Mouse (Mus musculus): Measurements from ENCODE around the gene Rbm20.

GRCm38 (mm10) chr19:53819299-53819698 is 142.2 kb downstream of the Rbm20 start:
- TF ChIP-seq POLR2A (IDR thresholded peaks at IDR 0.05; ENCODE audit: borderline replicate concordance, extremely low read depth, low read depth, low read length) (no peak), CTCF (IDR thresholded peaks at IDR 0.05; ENCODE audit: insufficient read depth, low read length) (no peak)

Data from lung, adult 2 months (tissue).